Mouse (Mus musculus): ENCODE results near the gene Smad3. TPM values are rescaled to one million over a fixed set of nuclear protein-coding genes. Genes with fewer than 3 reads are reported as not detected.

Gene Smad3
- polyA plus RNA-seq, 1 experiment from 2014 or later = 11.6 TPM

DNA sequence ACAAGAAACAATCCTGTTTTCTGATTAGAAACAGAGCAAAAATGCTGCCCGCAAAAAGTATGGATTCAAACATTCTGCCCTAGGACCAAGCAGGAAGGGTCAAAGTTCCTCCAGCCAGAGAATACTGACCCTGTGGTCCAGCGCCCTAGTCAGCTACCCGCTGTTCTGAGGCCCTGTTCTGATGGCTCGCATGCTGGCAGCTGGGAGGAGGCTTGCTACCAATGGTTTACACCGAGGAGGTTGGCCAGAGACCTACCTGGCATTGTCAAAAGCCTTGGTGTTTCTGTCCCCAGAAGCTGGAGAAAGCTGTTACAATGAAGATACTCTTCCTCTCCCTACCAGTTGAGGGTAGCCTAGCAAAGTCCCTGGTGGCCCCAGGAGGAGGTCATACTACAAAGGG lies 3.8 kb downstream of the Smad3 start:
- no peaks in the 10 kb centered on the region for H3K27me3 ChIP-seq
- H3K4me1 ChIP-seq (replicated peaks) = peaks cover 77% of the 10 kb centered on the region
- no peak overlapping the region; the same call in 1 of the 2 replicates for H3K9ac ChIP-seq
- H3K4me2 ChIP-seq = peak overlapping the region; percentile 76
- ATAC-seq (replicated peaks; ENCODE audit: insufficient number of reproducible peaks, insufficient read depth, low FRiP score, low read depth) = no peak
- H3K4me3 ChIP-seq = no peak overlapping the region
- H3K9me3 ChIP-seq (replicated peaks) = no peaks in the 10 kb centered on the region
- 75% methylated on average over 5 of the region's 5 CpGs for WGBS
- no peak overlapping the region for H3K27ac ChIP-seq
- H3K36me3 ChIP-seq = no peaks in the 10 kb centered on the region

DNA sequence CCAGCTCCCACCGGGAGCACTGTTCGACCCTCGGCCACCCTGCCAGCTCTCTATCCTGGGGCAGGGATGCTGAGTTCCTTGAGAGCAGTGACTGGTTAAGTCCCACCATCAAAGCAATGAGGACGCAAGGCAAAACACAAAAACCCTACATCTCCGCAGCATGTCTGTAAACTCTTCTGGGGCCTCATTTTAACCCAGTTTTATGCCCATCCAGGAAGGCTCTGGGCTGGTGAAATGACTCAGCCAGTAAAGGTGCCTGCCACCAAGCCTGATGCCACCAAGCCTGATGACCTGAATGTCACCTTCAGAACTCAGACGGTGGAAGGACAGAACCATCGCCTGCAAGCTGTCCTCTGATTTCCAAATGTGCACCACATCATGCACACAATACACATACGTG lies 4.4 kb downstream of the Smad3 start:
- no peaks in the 10 kb centered on the region for H3K27me3 ChIP-seq
- no peaks in the 10 kb centered on the region for H3K9me3 ChIP-seq (replicated peaks)
- no peak overlapping the region for H3K27ac ChIP-seq
- no peak overlapping the region for H3K9ac ChIP-seq
- WGBS = 70% methylated on average over 8 of the region's 8 CpGs
- H3K4me3 ChIP-seq = no peak overlapping the region
- H3K36me3 ChIP-seq = no peaks in the 10 kb centered on the region
- H3K4me2 ChIP-seq = peak overlapping the region; percentile 17; the same call in 1 of the 2 replicates
- no peak for ATAC-seq (replicated peaks; ENCODE audit: insufficient number of reproducible peaks, insufficient read depth, low FRiP score, low read depth)
- H3K4me1 ChIP-seq (replicated peaks) = peaks cover 75% of the 10 kb centered on the region

DNA sequence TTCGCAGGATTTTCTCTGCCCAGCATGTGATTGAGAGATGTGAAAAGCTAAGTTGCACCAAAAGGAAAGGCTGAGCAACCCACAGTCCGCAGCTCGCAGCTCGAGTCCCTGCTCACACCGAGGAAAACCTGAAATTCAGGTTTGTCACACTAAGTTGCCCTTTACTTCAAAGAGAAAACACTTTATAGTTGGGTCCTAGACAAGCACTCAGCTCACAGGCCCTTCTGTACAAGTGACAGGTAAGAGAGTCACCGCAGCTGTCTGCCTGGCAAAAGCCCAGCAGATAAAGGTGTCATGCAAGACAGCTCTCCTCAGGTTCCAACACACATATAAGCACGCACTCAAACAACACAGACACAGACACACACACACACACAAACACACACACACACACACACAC lies 5.2 kb downstream of the Smad3 start:
- H3K4me3 ChIP-seq = no peak overlapping the region
- H3K9me3 ChIP-seq (replicated peaks) = no peaks in the 10 kb centered on the region
- no peaks in the 10 kb centered on the region for H3K27me3 ChIP-seq
- no peaks in the 10 kb centered on the region for H3K36me3 ChIP-seq
- H3K4me1 ChIP-seq (replicated peaks) = peaks cover 82% of the 10 kb centered on the region
- no peak for ATAC-seq (replicated peaks; ENCODE audit: insufficient number of reproducible peaks, insufficient read depth, low FRiP score, low read depth)
- no peak overlapping the region for H3K9ac ChIP-seq
- H3K27ac ChIP-seq = no peak overlapping the region
- no peak overlapping the region for H3K4me2 ChIP-seq
- 39% methylated on average over 7 of the region's 7 CpGs for WGBS

DNA sequence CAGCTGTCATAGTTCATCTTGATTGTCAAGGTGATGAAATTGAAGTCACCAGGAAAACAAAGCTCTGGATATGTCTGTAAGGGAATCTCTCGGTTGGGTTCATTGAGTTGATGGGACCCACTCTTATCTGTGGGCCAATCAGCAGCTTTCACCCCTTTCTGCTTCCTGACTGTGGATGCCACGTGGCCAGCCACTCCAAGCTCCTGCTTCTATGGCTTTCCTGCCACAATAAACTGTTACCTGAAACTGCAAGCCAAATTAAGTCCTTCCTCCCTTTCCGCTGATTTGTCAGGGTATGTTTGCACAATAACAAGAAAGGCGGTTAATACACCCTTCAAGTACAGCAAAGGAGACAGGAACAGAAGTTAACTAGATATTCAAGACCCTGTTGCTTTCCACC lies 6.5 kb downstream of the Smad3 start:
- peaks cover 91% of the 10 kb centered on the region for H3K4me1 ChIP-seq (replicated peaks)
- WGBS = 75% methylated on average over 4 of the region's 4 CpGs
- ATAC-seq (replicated peaks; ENCODE audit: insufficient number of reproducible peaks, insufficient read depth, low FRiP score, low read depth) = no peak

GRCm38 (mm10) chr9:63750360-63750974 lies 7.3 kb downstream of the Smad3 start:
- Histone ChIP-seq H3K36me3 (no peaks in the 10 kb centered on the region), H3K4me2 (no peak overlapping the region; the same call in 1 of the 2 replicates)
- no peak for ATAC-seq (replicated peaks; ENCODE audit: insufficient number of reproducible peaks, insufficient read depth, low FRiP score, low read depth)

More for the DNA sequence above, 6.5 kb downstream of the Smad3 start:
- Histone ChIP-seq H3K4me3 (no peak overlapping the region), H3K4me2 (no peak overlapping the region), H3K27me3 (no peaks in the 10 kb centered on the region), H3K27ac (no peak overlapping the region), H3K9me3 (replicated peaks) (no peaks in the 10 kb centered on the region), H3K36me3 (no peaks in the 10 kb centered on the region), H3K9ac (no peak overlapping the region)

DNA sequence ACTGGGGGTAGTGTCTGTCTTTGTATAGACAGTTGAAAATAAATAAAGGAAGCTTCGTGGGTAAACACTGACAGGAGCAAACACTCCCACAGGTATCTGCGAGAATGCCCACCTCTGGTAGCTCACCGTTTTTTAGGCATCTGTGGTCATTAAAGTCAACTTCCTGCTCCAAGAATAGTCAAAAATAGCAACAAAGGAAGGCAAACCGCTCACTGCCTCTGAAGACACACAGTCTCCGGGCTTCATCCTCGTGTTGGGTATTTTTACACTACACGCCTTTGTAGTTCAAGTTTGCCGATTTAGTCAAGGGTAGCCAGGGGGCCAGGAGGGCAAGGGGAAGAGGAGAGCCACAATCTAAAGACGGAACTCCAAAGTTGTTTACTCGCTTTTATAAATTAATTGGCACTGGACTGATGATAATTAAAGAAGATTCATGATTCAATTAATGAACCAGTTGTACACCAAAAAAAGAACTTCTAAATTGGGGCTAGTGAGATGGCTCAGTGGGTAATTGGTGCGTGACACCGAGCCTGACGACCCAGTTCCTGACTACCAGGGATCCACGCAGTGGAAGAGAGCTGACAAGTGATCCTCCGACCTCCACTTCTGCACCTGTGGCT lies 8.4 kb downstream of the Smad3 start:
- ATAC-seq (replicated peaks; ENCODE audit: insufficient number of reproducible peaks, insufficient read depth, low FRiP score, low read depth) = no peak
- Histone ChIP-seq H3K27ac (peak overlapping the region; percentile 54), H3K9ac (peak overlapping the region; percentile 29; the same call in 1 of the 2 replicates), H3K4me3 (no peak overlapping the region), H3K9me3 (replicated peaks) (no peaks in the 10 kb centered on the region), H3K4me1 (replicated peaks) (peaks cover 88% of the 10 kb centered on the region), H3K27me3 (no peaks in the 10 kb centered on the region), H3K4me2 (peak overlapping the region; percentile 35), H3K36me3 (no peaks in the 10 kb centered on the region)
- WGBS = 27% methylated on average over 15 of the region's 15 CpGs

More at GRCm38 (mm10) chr9:63750360-63750974, 7.3 kb downstream of the Smad3 start:
- Histone ChIP-seq H3K9ac (no peak overlapping the region), H3K9me3 (replicated peaks) (no peaks in the 10 kb centered on the region), H3K4me1 (replicated peaks) (peaks cover 91% of the 10 kb centered on the region), H3K27ac (peak overlapping the region; percentile 24; the same call in 1 of the 2 replicates), H3K27me3 (no peaks in the 10 kb centered on the region), H3K4me3 (no peak overlapping the region)
- 40% methylated on average over 10 of the region's 10 CpGs for WGBS

GRCm38 (mm10) chr9:63747645-63748295 lies 10.0 kb downstream of the Smad3 start:
- Histone ChIP-seq H3K9ac (no peak overlapping the region), H3K4me2 (no peak overlapping the region), H3K27ac (0 out of 2 replicates have a peak overlapping the region, but pooled peaks have one; percentile 2), H3K27me3 (no peaks in the 10 kb centered on the region), H3K4me3 (no peak overlapping the region), H3K36me3 (no peaks in the 10 kb centered on the region), H3K4me1 (replicated peaks) (peaks cover 86% of the 10 kb centered on the region), H3K9me3 (replicated peaks) (no peaks in the 10 kb centered on the region)
- no peak for ATAC-seq (replicated peaks; ENCODE audit: insufficient number of reproducible peaks, insufficient read depth, low FRiP score, low read depth)
- WGBS = 83% methylated on average over 9 of the region's 9 CpGs

DNA sequence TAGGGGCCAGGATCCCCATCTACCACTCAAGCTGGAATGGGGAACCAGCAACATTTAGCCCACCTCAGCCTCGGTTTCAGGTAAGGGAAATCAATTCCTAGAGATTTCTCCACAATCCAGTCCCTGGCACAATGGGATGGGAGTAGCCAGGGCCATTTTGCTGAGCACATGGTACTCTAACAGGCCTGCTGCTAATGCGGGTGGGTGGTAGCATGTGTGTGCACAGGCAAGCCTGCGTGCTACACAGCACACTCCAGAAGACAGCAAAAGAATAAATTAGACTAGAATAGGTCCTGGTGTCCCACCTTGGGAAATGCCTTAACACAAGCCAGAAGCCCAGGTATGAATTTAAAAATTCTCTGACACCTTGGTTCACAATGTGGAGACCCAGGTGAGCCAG lies 10.8 kb downstream of the Smad3 start:
- WGBS = 95% methylated on average over 3 of the region's 3 CpGs
- Histone ChIP-seq H3K36me3 (no peaks in the 10 kb centered on the region), H3K4me3 (no peak overlapping the region), H3K27me3 (no peaks in the 10 kb centered on the region), H3K27ac (peak overlapping the region; percentile 55), H3K4me1 (replicated peaks) (peaks cover 86% of the 10 kb centered on the region), H3K9ac (no peak overlapping the region), H3K9me3 (replicated peaks) (no peaks in the 10 kb centered on the region), H3K4me2 (no peak overlapping the region)
- no peak for ATAC-seq (replicated peaks; ENCODE audit: insufficient number of reproducible peaks, insufficient read depth, low FRiP score, low read depth)

DNA sequence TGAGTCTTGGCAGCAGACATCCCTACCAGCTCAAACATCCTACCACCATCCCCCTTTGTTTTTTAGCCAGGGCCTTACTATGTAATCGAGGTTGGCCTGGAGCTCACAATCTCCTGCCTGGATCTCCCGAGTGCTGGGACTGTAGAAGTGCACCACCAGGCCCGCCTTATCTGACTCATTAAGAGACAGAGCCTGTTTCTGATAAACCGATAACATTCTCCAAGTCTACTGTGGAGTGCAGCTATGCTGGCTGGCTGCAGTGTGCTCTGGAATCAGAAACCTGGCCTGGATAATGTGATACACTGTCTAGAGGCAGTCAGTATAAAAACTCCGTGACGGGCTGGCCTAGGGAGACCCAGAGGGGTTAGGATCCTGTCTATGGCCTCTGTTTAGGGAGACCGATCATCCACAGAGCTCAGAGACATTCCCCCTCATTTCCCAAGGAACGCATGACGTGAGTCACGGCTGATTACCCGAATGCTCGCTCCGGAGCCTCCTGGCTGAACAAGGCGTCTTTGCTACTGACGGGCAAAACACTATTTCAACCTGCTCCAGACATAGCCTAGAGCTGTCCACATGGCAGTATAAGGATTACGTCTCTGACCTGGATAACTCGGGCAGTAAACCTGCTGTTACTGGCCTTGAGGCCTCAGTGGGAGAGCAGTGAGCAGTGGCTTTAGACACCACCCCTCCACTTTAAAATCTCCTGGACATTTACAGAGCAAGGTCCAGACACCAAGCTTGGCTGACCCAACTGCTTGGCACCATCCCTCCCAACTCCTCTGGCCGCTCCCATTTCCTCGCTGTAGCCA lies 11.8 kb downstream of the Smad3 start:
- Histone ChIP-seq H3K36me3 (no peaks in the 10 kb centered on the region), H3K4me1 (replicated peaks) (peaks cover 91% of the 10 kb centered on the region), H3K9me3 (replicated peaks) (no peaks in the 10 kb centered on the region), H3K27ac (peak overlapping the region; percentile 55), H3K27me3 (no peaks in the 10 kb centered on the region), H3K4me3 (no peak overlapping the region), H3K4me2 (peak overlapping the region; percentile 10), H3K9ac (no peak overlapping the region)
- 31% methylated on average over 19 of the region's 19 CpGs for WGBS
- no peak; the same call in 1 of the 2 replicates for ATAC-seq (replicated peaks; ENCODE audit: insufficient number of reproducible peaks, insufficient read depth, low FRiP score, low read depth)

DNA sequence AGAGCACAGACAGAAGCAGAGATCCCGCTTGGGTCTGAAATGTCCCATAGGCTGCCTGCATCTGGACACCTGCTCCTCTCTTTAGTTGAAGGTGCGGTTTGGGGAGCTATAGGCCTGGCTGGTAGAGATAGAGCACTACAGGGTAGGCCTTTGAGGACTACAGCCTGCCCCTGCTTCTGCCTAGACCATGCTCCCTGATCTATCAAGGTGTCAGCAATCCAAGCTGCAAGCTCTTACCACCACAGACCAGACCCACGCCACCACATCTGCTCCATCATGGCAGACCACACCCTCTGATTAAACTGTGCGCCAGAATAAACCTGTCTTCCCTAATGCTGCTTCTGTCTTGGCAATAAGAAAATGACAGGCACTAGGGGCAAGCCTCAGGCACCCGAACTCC lies 13.2 kb downstream of the Smad3 start:
- no peak for ATAC-seq (replicated peaks; ENCODE audit: insufficient number of reproducible peaks, insufficient read depth, low FRiP score, low read depth)
- WGBS = 84% methylated on average over 5 of the region's 5 CpGs
- H3K9me3 ChIP-seq (replicated peaks) = no peaks in the 10 kb centered on the region

GRCm38 (mm10) chr9:63743775-63744174 lies 14.0 kb downstream of the Smad3 start:
- no peak overlapping the region for H3K4me3 ChIP-seq
- no peak for ATAC-seq (replicated peaks; ENCODE audit: insufficient number of reproducible peaks, insufficient read depth, low FRiP score, low read depth)
- H3K9ac ChIP-seq = no peak overlapping the region
- 0 out of 2 replicates have a peak, but pooled peaks cover 11% of the 10 kb centered on the region for H3K36me3 ChIP-seq
- no peak overlapping the region for H3K4me2 ChIP-seq
- 82% methylated on average over 11 of the region's 11 CpGs for WGBS
- no peaks in the 10 kb centered on the region for H3K27me3 ChIP-seq
- no peak overlapping the region for H3K27ac ChIP-seq
- H3K4me1 ChIP-seq (replicated peaks) = peaks cover 89% of the 10 kb centered on the region
- H3K9me3 ChIP-seq (replicated peaks) = no peaks in the 10 kb centered on the region

More for the DNA sequence above, 13.2 kb downstream of the Smad3 start:
- Histone ChIP-seq H3K27me3 (no peaks in the 10 kb centered on the region), H3K4me1 (replicated peaks) (peaks cover 89% of the 10 kb centered on the region), H3K27ac (no peak overlapping the region), H3K36me3 (0 out of 2 replicates have a peak, but pooled peaks cover 6% of the 10 kb centered on the region), H3K4me2 (no peak overlapping the region), H3K4me3 (no peak overlapping the region), H3K9ac (no peak overlapping the region)
